Mouse (Mus musculus) intestine, postnatal 0 days (tissue): ENCODE measurements around the gene Ammecr1. TPM values are rescaled to one million over a fixed set of nuclear protein-coding genes. Genes with fewer than 3 reads are reported as not detected.

Experiments used
- ATAC-seq: fragments of 200-750 bp; cut with Nextera tagmentation; 2 replicates; pipeline ENCODE4 v1.8.0; 2017; ENCODE audit warnings: mild to moderate bottlenecking, moderate TSS enrichment, moderate library complexity
- H3K27ac ChIP-seq: fragments of 300-500 bp; sonication (generic); 2 replicates; pipeline ENCODE4 v1.5.1; 2014; ENCODE audit warnings: mild to moderate bottlenecking, low read depth, low read length, moderate library complexity
- H3K27me3 ChIP-seq: fragments of 300-500 bp; sonication (generic); replicated peaks from 2 replicates; pipeline ENCODE4 v1.6.1; 2014; ENCODE audit warnings: low read length, mixed read lengths; ENCODE audit not compliant: control insufficient read depth, insufficient read depth
- H3K36me3 ChIP-seq: fragments of 300-500 bp; sonication (generic); 2 replicates; pipeline ENCODE4 v1.6.1; 2014; ENCODE audit warnings: mild to moderate bottlenecking, moderate library complexity; ENCODE audit not compliant: control insufficient read depth, insufficient read depth
- H3K4me1 ChIP-seq: fragments of 300-500 bp; sonication (generic); replicated peaks from 2 replicates; pipeline ENCODE4 v1.6.1; 2014; ENCODE audit warnings: antibody characterized with exemption, low read length, mixed read lengths; ENCODE audit not compliant: control insufficient read depth, insufficient read depth
- H3K4me2 ChIP-seq: fragments of 300-500 bp; sonication (generic); replicated peaks from 2 replicates; pipeline ENCODE4 v1.6.1; 2014; ENCODE audit warnings: low read depth, mild to moderate bottlenecking, moderate library complexity
- H3K4me3 ChIP-seq: fragments of 300-500 bp; sonication (generic); 2 replicates; pipeline ENCODE4 v1.5.1; 2014; ENCODE audit warnings: low read depth, low read length
- H3K9ac ChIP-seq: fragments of 300-500 bp; sonication (generic); 2 replicates; pipeline ENCODE4 v1.6.1; 2014; ENCODE audit warnings: mild to moderate bottlenecking, low read depth, low read length
- H3K9me3 ChIP-seq: fragments of 300-500 bp; sonication (generic); 2 replicates; pipeline ENCODE4 v1.6.1; 2016; ENCODE audit warnings: mixed run types; ENCODE audit not compliant: control insufficient read depth
- CTCF ChIP-seq: sonication (generic); IDR thresholded peaks from 2 replicates; pipeline ENCODE4 v1.5.1; 2016; ENCODE audit warnings: low read depth, mild to moderate bottlenecking, control low read depth, antibody characterized with exemption, moderate library complexity
- WGBS: fragments of 180-500 bp; shearing (Covaris S2); extraction: QIAGEN DNeasy Blood & Tissue Kit; methylation state at CpG from one replicate; pipeline ENCODE4 v1.1.7; 2014; 5-methylcytosine and 5-hydroxymethylcytosine counted together
- polyA plus RNA-seq: library from polyadenylated mRNA; unstranded; fragments of >200 nt; fragmentation: Nextera tagmentation; extraction: Ambion mirVana; gene quantifications from 2 replicates; pipeline ENCODE4 v1.2.1, GENCODE M21; 2015

Gene Ammecr1
- 4.0 and 4.8 TPM in 2 replicates for polyA plus RNA-seq

GRCm38 (mm10) chrX:142966008-142966966, at the start of gene Ammecr1:
Ammecr1 (minus strand) TSS chrX:142966728.
- Histone ChIP-seq H3K4me2 (peak within 1 kb of the TSS; percentile 74), H3K9ac (peak within 1 kb of the TSS; percentile 68), H3K27ac (peak within 1 kb of the TSS; percentile 66; the same call in 1 of the 2 replicates), H3K9me3 (no peaks in the 10 kb centered on the region), H3K27me3 (no peaks in the 10 kb centered on the region), H3K4me1 (no peaks in the 10 kb centered on the region), H3K4me3 (peak within 1 kb of the TSS; percentile 66), H3K36me3 (no peaks in the 10 kb centered on the region)
- peak; percentile 97 for ATAC-seq
- WGBS: 17% methylated on average over 68 of the region's 112 CpGs
- TF ChIP-seq CTCF: no peak

GRCm38 (mm10) chrX:143014118-143014517, 47.6 kb upstream of the Ammecr1 start:
- Histone ChIP-seq H3K9ac (no peak overlapping the region), H3K27me3 (no peaks in the 10 kb centered on the region), H3K27ac (no peak overlapping the region), H3K4me1 (no peaks in the 10 kb centered on the region), H3K4me2 (no peak overlapping the region), H3K9me3 (no peaks in the 10 kb centered on the region), H3K4me3 (no peak overlapping the region), H3K36me3 (no peaks in the 10 kb centered on the region)
- no peak for TF ChIP-seq CTCF
- no peak for ATAC-seq
- WGBS: 71% methylated on average over 3 of the region's 3 CpGs

- 74% methylated on average over 3 of the region's 3 CpGs for WGBS
- no peak overlapping the region for H3K4me2 ChIP-seq
- no peaks in the 10 kb centered on the region for H3K27me3 ChIP-seq
- no peaks in the 10 kb centered on the region for H3K9me3 ChIP-seq
- no peaks in the 10 kb centered on the region for H3K4me1 ChIP-seq
- H3K9ac ChIP-seq: no peak overlapping the region
- H3K27ac ChIP-seq: no peak overlapping the region
- TF ChIP-seq CTCF: no peak
- no peak overlapping the region for H3K4me3 ChIP-seq
- no peak for ATAC-seq
- H3K36me3 ChIP-seq: no peaks in the 10 kb centered on the region
These were observed 45.8 kb upstream of the Ammecr1 start for GRCm38 (mm10) chrX:143012334-143012733.

- Histone ChIP-seq H3K4me1 (no peaks in the 10 kb centered on the region), H3K27ac (no peak overlapping the region), H3K9ac (no peak overlapping the region), H3K9me3 (no peaks in the 10 kb centered on the region), H3K4me2 (no peak overlapping the region), H3K4me3 (no peak overlapping the region), H3K27me3 (no peaks in the 10 kb centered on the region), H3K36me3 (no peaks in the 10 kb centered on the region)
- no peak for TF ChIP-seq CTCF
- no peak for ATAC-seq
- WGBS: 71% methylated on average over 4 of the region's 4 CpGs
These were observed 45.3 kb upstream of the Ammecr1 start for GRCm38 (mm10) chrX:143011865-143012264.

- H3K36me3 ChIP-seq: no peaks in the 10 kb centered on the region
- H3K4me2 ChIP-seq: no peak overlapping the region
- TF ChIP-seq CTCF: no peak
- ATAC-seq: no peak
- H3K27ac ChIP-seq: no peak overlapping the region
- no peaks in the 10 kb centered on the region for H3K9me3 ChIP-seq
- no peak overlapping the region for H3K9ac ChIP-seq
- no peaks in the 10 kb centered on the region for H3K27me3 ChIP-seq
- H3K4me3 ChIP-seq: no peak overlapping the region
- H3K4me1 ChIP-seq: no peaks in the 10 kb centered on the region
- WGBS: 71% methylated on average over 3 of the region's 3 CpGs
These were observed 37.8 kb upstream of the Ammecr1 start for GRCm38 (mm10) chrX:143004131-143004846.

- H3K36me3 ChIP-seq: no peaks in the 10 kb centered on the region
- no peaks in the 10 kb centered on the region for H3K27me3 ChIP-seq
- 78% methylated on average over 1 of the region's 1 CpGs for WGBS
- TF ChIP-seq CTCF: no peak
- no peak overlapping the region for H3K27ac ChIP-seq
- ATAC-seq: no peak
- no peak overlapping the region for H3K4me3 ChIP-seq
- H3K9ac ChIP-seq: no peak overlapping the region
- no peak overlapping the region for H3K4me2 ChIP-seq
- no peaks in the 10 kb centered on the region for H3K9me3 ChIP-seq
- H3K4me1 ChIP-seq: no peaks in the 10 kb centered on the region
These were observed 30.7 kb upstream of the Ammecr1 start for GRCm38 (mm10) chrX:142997214-142997613.
